Mouse (Mus musculus): ENCODE measurements around the gene Arhgap17. TPM values are rescaled to one million over a fixed set of nuclear protein-coding genes. Genes with fewer than 3 reads are reported as not detected.

The Arhgap17 gene
- polyA plus RNA-seq, 1 experiment from 2014 or later, result 12.0 TPM

- Histone ChIP-seq H3K4me2 (ENCODE audit: low read length) (no peak overlapping the region), H3K27me3 (ENCODE audit: control insufficient read depth, insufficient read depth, low read length) (no peaks in the 10 kb centered on the region), H3K4me1 (ENCODE audit: control insufficient read depth, insufficient read depth, low read length) (no peaks in the 10 kb centered on the region), H3K36me3 (ENCODE audit: control insufficient read depth, insufficient read depth, low read length) (no peaks in the 10 kb centered on the region), H3K4me3 (replicated peaks; ENCODE audit: low read depth, low read length) (no peak overlapping the region), H3K9ac (replicated peaks; ENCODE audit: low read length) (no peak overlapping the region), H3K27ac (replicated peaks; ENCODE audit: low read depth, low read length) (no peak overlapping the region), H3K9me3 (ENCODE audit: control insufficient read depth, low read length) (no peaks in the 10 kb centered on the region)
- DNase-seq (no peak), ATAC-seq (ENCODE audit: low FRiP score, low TSS enrichment) (no peak)
- WGBS, result 62% methylated on average over 8 of the region's 8 CpGs
Measured at GRCm38 (mm10) chr7:123338351-123338750, 31.4 kb downstream of the Arhgap17 start.

GRCm38 (mm10) chr7:123336322-123336721 is 33.4 kb downstream of the Arhgap17 start:
- H3K9ac ChIP-seq (replicated peaks; ENCODE audit: low read length), result no peak overlapping the region
- no peaks in the 10 kb centered on the region for H3K9me3 ChIP-seq (ENCODE audit: control insufficient read depth, low read length)
- H3K36me3 ChIP-seq (ENCODE audit: control insufficient read depth, insufficient read depth, low read length), result no peaks in the 10 kb centered on the region
- no peaks in the 10 kb centered on the region for H3K4me1 ChIP-seq (ENCODE audit: control insufficient read depth, insufficient read depth, low read length)
- H3K27ac ChIP-seq (replicated peaks; ENCODE audit: low read depth, low read length), result no peak overlapping the region
- WGBS, result 80% methylated on average over 1 of the region's 1 CpGs
- H3K4me3 ChIP-seq (replicated peaks; ENCODE audit: low read depth, low read length), result no peak overlapping the region
- no peaks in the 10 kb centered on the region for H3K27me3 ChIP-seq (ENCODE audit: control insufficient read depth, insufficient read depth, low read length)
- ATAC-seq (ENCODE audit: low FRiP score, low TSS enrichment) (no peak), DNase-seq (no peak)
- H3K4me2 ChIP-seq (ENCODE audit: low read length), result no peak overlapping the region

GRCm38 (mm10) chr7:123330506-123330905 is 39.2 kb downstream of the Arhgap17 start:
- Histone ChIP-seq H3K4me2 (ENCODE audit: low read length) (no peak overlapping the region), H3K36me3 (ENCODE audit: control insufficient read depth, insufficient read depth, low read length) (peaks cover 12% of the 10 kb centered on the region; the same call in 1 of the 2 replicates), H3K9me3 (ENCODE audit: control insufficient read depth, low read length) (no peaks in the 10 kb centered on the region), H3K27me3 (ENCODE audit: control insufficient read depth, insufficient read depth, low read length) (no peaks in the 10 kb centered on the region), H3K27ac (replicated peaks; ENCODE audit: low read depth, low read length) (no peak overlapping the region), H3K9ac (replicated peaks; ENCODE audit: low read length) (no peak overlapping the region), H3K4me3 (replicated peaks; ENCODE audit: low read depth, low read length) (no peak overlapping the region), H3K4me1 (ENCODE audit: control insufficient read depth, insufficient read depth, low read length) (no peaks in the 10 kb centered on the region)
- DNase-seq (no peak), ATAC-seq (ENCODE audit: low FRiP score, low TSS enrichment) (no peak)
- 92% methylated on average over 9 of the region's 9 CpGs for WGBS

- no peak overlapping the region for H3K4me3 ChIP-seq (replicated peaks; ENCODE audit: low read depth, low read length)
- DNase-seq (no peak), ATAC-seq (ENCODE audit: low FRiP score, low TSS enrichment) (no peak)
- H3K36me3 ChIP-seq (ENCODE audit: control insufficient read depth, insufficient read depth, low read length), result peaks cover 25% of the 10 kb centered on the region
- H3K4me1 ChIP-seq (ENCODE audit: control insufficient read depth, insufficient read depth, low read length), result no peaks in the 10 kb centered on the region
- H3K9ac ChIP-seq (replicated peaks; ENCODE audit: low read length), result no peak overlapping the region
- no peaks in the 10 kb centered on the region for H3K9me3 ChIP-seq (ENCODE audit: control insufficient read depth, low read length)
- H3K27ac ChIP-seq (replicated peaks; ENCODE audit: low read depth, low read length), result no peak overlapping the region
- no peak overlapping the region for H3K4me2 ChIP-seq (ENCODE audit: low read length)
- WGBS, result 79% methylated on average over 4 of the region's 4 CpGs
- H3K27me3 ChIP-seq (ENCODE audit: control insufficient read depth, insufficient read depth, low read length), result no peaks in the 10 kb centered on the region
Measured at GRCm38 (mm10) chr7:123327909-123328308, 41.8 kb downstream of the Arhgap17 start.

GRCm38 (mm10) chr7:123326901-123327300 is 42.8 kb downstream of the Arhgap17 start:
- no peak for ATAC-seq (ENCODE audit: low FRiP score, low TSS enrichment)
- Histone ChIP-seq H3K9ac (replicated peaks; ENCODE audit: low read length) (no peak overlapping the region), H3K9me3 (ENCODE audit: control insufficient read depth, low read length) (no peaks in the 10 kb centered on the region), H3K27me3 (ENCODE audit: control insufficient read depth, insufficient read depth, low read length) (no peaks in the 10 kb centered on the region), H3K36me3 (ENCODE audit: control insufficient read depth, insufficient read depth, low read length) (peaks cover 35% of the 10 kb centered on the region), H3K4me3 (replicated peaks; ENCODE audit: low read depth, low read length) (no peak overlapping the region), H3K4me1 (ENCODE audit: control insufficient read depth, insufficient read depth, low read length) (no peaks in the 10 kb centered on the region), H3K27ac (replicated peaks; ENCODE audit: low read depth, low read length) (no peak overlapping the region), H3K4me2 (ENCODE audit: low read length) (no peak overlapping the region)
- DNase-seq, result no peak
- 87% methylated on average over 4 of the region's 4 CpGs for WGBS

- Histone ChIP-seq H3K9me3 (ENCODE audit: control insufficient read depth, low read length) (no peaks in the 10 kb centered on the region), H3K4me3 (replicated peaks; ENCODE audit: low read depth, low read length) (no peak overlapping the region), H3K27ac (replicated peaks; ENCODE audit: low read depth, low read length) (no peak overlapping the region), H3K4me1 (ENCODE audit: control insufficient read depth, insufficient read depth, low read length) (no peaks in the 10 kb centered on the region), H3K27me3 (ENCODE audit: control insufficient read depth, insufficient read depth, low read length) (no peaks in the 10 kb centered on the region), H3K4me2 (ENCODE audit: low read length) (no peak overlapping the region), H3K9ac (replicated peaks; ENCODE audit: low read length) (no peak overlapping the region), H3K36me3 (ENCODE audit: control insufficient read depth, insufficient read depth, low read length) (peaks cover 44% of the 10 kb centered on the region)
- no peak for DNase-seq
- ATAC-seq (ENCODE audit: low FRiP score, low TSS enrichment), result no peak
- WGBS, result 89% methylated on average over 5 of the region's 5 CpGs
Measured at GRCm38 (mm10) chr7:123326062-123326461, 43.7 kb downstream of the Arhgap17 start.

GRCm38 (mm10) chr7:123324105-123324504 is 45.6 kb downstream of the Arhgap17 start:
- Histone ChIP-seq H3K9ac (replicated peaks; ENCODE audit: low read length) (no peak overlapping the region), H3K36me3 (ENCODE audit: control insufficient read depth, insufficient read depth, low read length) (peaks cover 59% of the 10 kb centered on the region), H3K27ac (replicated peaks; ENCODE audit: low read depth, low read length) (no peak overlapping the region), H3K4me2 (ENCODE audit: low read length) (no peak overlapping the region), H3K9me3 (ENCODE audit: control insufficient read depth, low read length) (no peaks in the 10 kb centered on the region), H3K27me3 (ENCODE audit: control insufficient read depth, insufficient read depth, low read length) (no peaks in the 10 kb centered on the region), H3K4me1 (ENCODE audit: control insufficient read depth, insufficient read depth, low read length) (no peaks in the 10 kb centered on the region), H3K4me3 (replicated peaks; ENCODE audit: low read depth, low read length) (no peak overlapping the region)
- 92% methylated on average over 1 of the region's 1 CpGs for WGBS
- DNase-seq (no peak), ATAC-seq (ENCODE audit: low FRiP score, low TSS enrichment) (no peak)

GRCm38 (mm10) chr7:123323388-123323787 is 46.3 kb downstream of the Arhgap17 start:
- H3K4me3 ChIP-seq (replicated peaks; ENCODE audit: low read depth, low read length), result no peak overlapping the region
- DNase-seq, result no peak
- 92% methylated on average over 2 of the region's 2 CpGs for WGBS
- ATAC-seq (ENCODE audit: low FRiP score, low TSS enrichment), result no peak
- no peaks in the 10 kb centered on the region for H3K27me3 ChIP-seq (ENCODE audit: control insufficient read depth, insufficient read depth, low read length)
- no peak overlapping the region for H3K27ac ChIP-seq (replicated peaks; ENCODE audit: low read depth, low read length)
- no peak overlapping the region for H3K9ac ChIP-seq (replicated peaks; ENCODE audit: low read length)
- H3K4me2 ChIP-seq (ENCODE audit: low read length), result no peak overlapping the region
- no peaks in the 10 kb centered on the region for H3K9me3 ChIP-seq (ENCODE audit: control insufficient read depth, low read length)
- H3K4me1 ChIP-seq (ENCODE audit: control insufficient read depth, insufficient read depth, low read length), result no peaks in the 10 kb centered on the region
- peaks cover 67% of the 10 kb centered on the region for H3K36me3 ChIP-seq (ENCODE audit: control insufficient read depth, insufficient read depth, low read length)

- Histone ChIP-seq H3K4me3 (replicated peaks; ENCODE audit: low read depth, low read length) (no peak overlapping the region), H3K27ac (replicated peaks; ENCODE audit: low read depth, low read length) (no peak overlapping the region), H3K9me3 (ENCODE audit: control insufficient read depth, low read length) (no peaks in the 10 kb centered on the region), H3K4me1 (ENCODE audit: control insufficient read depth, insufficient read depth, low read length) (no peaks in the 10 kb centered on the region), H3K36me3 (ENCODE audit: control insufficient read depth, insufficient read depth, low read length) (peaks cover 72% of the 10 kb centered on the region), H3K4me2 (ENCODE audit: low read length) (no peak overlapping the region), H3K27me3 (ENCODE audit: control insufficient read depth, insufficient read depth, low read length) (no peaks in the 10 kb centered on the region), H3K9ac (replicated peaks; ENCODE audit: low read length) (no peak overlapping the region)
- 90% methylated on average over 13 of the region's 13 CpGs for WGBS
- ATAC-seq (ENCODE audit: low FRiP score, low TSS enrichment) (no peak), DNase-seq (no peak)
Measured at GRCm38 (mm10) chr7:123322452-123323121, 47.1 kb downstream of the Arhgap17 start.

Data from midbrain, embryonic 14.5 days (tissue).